Mouse (Mus musculus) c-Kit-positive CD71-negative TER-119-negative erythroid progenitor cells, embryonic 14.5 days (primary cell): ENCODE data around the gene Lrrc7.
"Not testable (repeated sequence)": the region's sequence is repeated elsewhere in the genome, so short reads cannot be mapped to it uniquely, and the experiment has no call there.

Experiments used
- DNase-seq: peaks from one replicate; pipeline ENCODE4 v3.0.0-alpha.2; 2013; ENCODE audit warnings: low read depth

Lrrc7 gene

DNA sequence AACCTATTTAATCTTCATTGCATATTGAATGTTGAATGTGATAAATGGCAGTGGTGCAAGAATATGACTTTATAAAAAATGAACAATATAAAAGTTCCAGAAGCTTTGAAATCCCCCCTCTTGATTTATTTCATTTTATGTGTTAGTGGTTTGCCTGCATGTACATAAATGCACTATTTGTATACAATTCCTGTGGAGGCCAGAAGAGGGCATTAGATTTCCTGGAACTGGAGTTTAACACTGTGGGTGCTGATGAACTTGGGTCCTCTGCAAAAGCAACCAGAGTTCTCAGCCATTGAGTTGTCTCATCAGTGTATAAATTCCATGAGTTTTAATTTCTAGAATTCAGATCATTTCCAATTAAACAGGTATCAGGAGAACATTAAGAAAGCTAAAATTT, 397.0 kb downstream of the Lrrc7 start:
- DNase-seq: no peak

DNA sequence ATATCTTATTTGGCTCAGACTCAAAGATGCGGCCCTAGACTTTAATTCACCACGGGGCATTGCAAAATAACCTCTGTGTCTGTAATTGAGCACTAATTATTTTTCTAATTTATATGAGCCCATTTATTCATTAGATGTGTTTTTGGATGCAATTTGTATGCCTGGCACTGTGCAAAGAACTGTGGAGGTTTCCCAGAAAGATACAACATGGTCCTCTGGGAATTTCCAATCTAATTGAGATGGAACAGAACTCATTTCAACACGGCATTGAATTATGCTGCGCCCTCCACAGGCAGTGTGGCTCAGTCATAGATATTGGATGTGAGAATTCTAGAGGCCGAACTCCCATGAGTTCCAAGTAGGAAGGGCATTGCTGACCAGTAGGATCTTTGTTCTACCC, 397.6 kb downstream of the Lrrc7 start:
- no peak for DNase-seq

DNA sequence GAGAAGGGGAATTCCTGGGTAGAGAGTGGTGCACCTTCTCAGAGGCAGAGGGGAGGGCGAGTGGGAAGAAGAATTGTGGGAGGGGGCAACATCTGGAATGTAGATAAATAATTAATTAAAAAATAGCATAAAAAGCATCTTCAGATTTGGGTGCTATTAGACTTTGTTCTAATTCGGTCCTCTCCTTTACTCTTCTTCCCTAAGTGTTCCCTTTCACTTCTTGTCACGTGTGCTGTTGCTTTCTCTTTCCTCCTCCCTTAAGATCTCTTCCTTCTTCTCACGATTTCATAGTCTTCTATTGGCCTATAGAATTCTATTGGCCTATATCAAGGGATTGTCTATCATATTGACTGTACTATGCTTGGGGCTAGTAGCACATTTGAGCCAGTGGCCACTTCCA, 398.9 kb downstream of the Lrrc7 start:
- no peak for DNase-seq

DNA sequence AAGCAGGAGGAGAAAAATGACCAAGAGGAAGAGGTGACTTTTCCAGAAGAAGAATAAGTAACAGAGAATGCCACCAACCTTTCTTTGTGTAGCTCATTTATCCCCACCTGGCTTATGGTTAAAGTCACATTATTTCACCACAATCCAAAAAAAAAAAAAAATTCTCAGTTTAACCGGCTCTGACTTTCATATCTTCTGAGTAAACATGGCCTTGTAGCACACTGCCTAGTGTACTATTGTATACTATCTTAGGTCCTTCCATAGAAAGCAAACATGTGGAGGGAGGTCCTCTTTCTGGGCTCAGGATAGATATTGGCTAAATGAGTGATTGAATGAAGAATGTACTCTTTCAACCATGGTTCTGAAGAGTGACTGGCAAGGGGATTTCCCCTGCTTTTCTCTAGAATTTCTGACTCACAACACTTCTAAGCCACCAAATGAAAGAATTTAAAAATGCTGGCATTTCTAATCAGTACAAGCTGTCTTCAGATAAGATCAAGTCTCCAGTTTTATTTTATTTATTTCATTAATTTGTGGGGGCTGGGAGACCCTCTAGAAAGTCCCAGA, 400.0 kb downstream of the Lrrc7 start:
- no peak for DNase-seq

DNA sequence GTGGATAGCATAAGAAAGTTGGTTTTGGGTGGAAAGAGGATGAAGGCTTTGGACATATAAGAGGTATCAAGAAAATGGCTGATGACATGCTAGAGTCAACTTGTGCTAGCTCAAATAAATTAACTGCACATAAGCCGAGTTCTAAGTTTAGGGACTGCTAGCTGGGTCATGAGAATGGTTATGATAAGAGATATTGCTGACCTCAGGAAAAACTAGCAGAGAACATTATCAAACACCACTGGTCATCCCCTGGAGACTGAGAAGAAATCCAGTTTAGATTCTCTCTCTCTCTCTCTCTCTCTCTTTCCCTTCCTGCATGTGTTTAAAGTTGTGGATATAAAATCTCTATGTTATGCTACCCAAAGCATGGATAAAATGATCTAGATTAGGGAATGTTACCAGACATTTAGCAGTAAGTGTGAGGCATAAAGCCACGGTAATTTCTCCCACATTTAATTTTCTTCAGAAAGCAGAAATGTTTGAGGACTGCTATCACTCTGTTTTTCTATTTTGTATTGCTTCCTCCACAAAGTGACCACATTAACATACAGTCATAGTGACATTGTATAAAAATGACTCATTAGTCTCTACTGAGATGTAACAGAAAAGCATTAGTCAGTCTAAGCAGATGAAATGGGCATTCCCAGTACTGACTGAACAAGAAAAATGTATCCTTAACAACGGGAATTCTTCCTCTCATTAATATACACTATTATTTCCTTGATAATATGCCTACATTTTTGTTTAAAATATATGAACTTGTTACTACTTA, 406.3 kb downstream of the Lrrc7 start:
- DNase-seq: no peak

DNA sequence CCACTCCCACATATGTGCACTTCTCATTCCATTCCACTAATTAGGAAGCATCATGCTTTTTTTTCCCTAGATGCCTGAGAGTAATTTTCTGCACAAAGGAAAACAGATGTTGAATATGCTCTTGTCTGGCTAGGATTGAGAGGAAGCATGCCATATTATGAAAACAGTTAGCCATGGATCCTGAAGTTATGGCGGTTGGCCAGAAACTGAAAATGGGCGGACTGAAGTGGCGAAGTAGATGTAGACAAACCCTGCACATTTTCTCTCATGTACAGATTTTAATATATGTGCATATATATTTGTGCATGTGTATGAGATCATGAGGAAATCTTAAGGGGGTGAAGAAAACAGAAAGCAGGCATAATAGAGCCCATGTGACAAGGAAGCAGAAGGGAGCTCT, 407.9 kb downstream of the Lrrc7 start:
- no peak for DNase-seq

DNA sequence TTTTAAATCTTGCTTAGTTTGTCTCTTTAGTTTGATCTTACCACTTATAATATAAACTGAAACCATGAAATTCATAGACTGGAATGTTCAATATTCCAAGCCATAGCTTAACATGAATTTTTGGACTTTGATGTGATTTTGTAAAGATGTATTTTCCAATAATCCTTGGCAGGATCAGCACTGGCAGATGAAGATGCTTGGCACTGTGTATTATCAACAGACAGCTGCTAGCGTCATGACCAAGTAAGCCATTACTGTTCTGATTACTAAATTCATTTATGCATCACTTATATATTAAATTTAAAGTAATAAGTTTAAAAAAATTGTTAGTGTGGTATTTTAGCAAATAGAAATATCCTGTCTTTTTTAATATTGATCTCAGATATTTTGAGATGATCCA, 413.0 kb downstream of the Lrrc7 start:
- DNase-seq: no peak

DNA sequence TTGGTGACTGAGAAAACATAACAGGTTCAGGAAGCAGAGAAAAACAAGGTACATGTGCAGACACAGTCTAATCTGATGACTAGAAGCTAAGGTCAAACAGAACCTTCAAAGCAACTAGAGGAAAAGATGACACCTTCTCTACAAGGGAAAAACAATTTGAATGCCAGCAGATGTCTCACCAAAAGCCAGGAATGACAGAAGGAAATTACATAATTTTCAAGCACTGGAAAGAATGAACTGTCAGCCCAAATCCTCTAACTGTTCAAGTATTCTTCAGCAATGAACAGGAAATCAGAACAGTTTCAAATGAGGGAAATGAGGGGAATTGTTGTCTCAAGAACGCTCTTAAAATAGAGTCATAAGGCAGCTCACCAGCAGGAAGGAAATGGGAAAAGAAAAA, 421.4 kb downstream of the Lrrc7 start:
- DNase-seq: no peak

DNA sequence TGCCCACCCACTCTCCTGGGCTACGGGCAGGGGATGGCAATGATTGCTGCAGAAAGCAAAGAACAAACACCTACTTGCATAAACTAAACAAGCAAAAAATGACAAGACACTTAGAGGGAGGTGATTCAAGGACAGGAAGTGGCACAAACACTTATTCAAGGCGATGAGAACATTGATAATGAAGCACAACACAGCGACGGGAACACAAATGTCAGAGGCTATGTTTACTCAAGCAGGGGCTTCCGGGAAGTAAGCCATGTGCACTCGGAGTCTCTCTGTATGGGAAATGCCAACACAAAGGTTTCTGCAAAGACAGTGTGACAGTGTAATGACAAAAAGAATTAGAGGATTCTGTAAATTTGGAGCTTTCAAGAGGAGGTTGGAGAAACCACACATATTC, 424.2 kb downstream of the Lrrc7 start:
- no peak for DNase-seq

DNA sequence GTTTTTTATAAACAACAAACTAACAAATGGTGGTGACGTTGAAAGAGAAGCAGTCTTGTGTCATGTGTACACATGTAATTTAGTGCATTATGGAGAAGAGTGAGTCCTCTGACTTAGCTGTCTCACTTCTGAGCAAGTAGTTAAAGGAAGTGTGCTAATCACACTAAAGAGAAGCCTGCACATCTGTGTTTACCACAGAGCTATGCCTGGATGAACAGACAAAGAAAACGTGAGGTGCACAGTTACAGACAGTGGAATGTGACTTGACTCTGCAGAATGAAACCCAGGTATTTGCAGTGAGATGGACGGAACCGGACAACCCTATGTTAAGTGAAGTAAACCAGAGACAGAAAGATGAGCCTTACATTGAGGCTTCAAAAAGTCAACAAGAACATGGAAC, 430.3 kb downstream of the Lrrc7 start:
- no peak for DNase-seq

DNA sequence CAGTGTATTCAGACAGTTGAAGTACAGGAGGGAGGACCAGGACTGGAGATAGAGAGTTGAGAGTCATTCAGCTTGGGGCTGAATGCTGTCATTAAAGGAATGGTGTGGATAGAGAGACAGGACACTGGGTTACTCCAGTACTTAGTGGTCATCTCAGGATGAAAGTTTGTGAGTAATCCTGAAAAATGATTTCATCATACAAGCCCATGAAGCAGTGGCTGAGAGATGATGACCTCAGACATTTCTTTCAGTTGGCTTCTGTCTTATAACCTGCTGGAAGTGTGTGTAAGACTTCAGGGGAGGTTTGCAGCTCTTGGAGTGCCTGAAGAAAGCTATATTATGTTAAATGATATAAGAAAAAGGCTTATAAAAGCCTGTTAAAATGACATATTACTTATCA, 430.8 kb downstream of the Lrrc7 start:
- no peak for DNase-seq

DNA sequence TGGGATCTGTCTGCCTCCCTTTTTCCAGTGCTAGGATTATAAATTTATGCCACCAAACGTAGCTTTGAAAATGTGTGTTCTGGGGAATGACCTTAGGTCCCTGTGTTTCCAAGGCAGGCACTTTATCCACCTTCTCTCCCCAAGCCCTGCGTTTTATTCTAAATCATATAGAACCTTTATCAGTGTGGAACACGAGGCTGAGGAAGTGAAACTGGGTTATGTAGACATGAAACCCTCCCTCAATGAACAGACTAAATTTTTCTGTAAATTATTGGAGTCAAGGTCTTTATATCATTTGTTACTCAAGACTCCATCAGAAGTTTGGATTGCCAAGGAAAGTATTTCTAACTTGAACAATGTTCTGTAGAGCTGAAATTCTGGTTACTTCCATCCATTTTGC, 439.1 kb downstream of the Lrrc7 start:
- no peak for DNase-seq

DNA sequence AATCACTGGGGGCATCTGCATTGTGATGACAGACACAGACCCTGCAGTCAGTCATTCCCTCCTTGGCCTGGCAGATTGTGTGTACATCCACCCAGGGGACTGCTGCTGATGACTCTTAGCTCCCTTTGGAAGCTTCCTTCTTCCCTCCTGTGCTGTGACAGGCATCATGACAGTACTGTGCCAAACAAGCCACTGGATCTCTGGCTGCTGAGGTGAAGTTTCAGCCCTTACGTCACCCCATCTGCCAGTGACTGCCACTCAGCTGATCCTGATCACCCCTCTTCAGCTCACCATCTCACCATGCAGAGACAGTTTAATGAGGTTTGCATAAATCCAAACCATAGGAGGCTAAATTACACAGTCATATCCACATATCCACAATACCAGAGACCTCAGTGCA, 456.8 kb downstream of the Lrrc7 start:
- no peak for DNase-seq

DNA sequence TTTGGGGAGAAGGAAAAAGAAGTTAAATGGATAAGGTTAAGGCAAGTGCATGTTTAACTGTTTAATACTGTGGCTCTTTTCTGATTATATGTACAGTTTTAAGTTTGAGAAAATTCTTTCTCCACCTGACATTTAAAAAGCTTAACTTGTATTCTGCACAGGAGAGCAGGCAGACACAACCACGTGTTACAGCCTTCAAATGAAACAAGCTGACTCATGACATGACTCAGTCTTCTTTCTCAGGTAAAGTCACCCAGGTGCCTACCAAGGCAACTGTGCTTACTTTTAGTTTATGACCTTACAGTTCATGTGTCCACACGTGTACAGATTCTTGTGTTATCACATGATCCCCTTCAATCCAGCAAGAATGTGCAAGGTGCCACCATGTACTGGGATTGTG, 458.6 kb downstream of the Lrrc7 start:
- DNase-seq: no peak

DNA sequence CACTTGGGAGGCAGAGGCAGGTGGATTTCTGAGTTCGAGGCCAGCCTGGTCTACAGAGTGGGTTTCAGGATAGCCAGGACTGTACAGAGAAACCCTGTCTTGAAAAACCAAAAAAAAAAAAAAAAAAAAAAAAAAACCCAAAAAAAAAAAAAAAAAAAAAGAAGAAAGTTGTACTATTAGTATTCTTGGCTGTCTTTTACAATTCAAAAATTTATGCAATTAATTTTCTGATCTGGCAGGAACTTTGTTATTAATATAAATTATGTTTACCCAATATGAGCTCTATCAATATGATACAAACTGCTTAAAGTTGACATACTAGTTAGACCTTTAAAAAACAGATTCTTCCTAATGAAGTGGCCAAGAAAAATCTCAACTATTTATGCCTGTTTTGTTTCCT, 459.5 kb downstream of the Lrrc7 start:
- not testable (repeated sequence) for DNase-seq

DNA sequence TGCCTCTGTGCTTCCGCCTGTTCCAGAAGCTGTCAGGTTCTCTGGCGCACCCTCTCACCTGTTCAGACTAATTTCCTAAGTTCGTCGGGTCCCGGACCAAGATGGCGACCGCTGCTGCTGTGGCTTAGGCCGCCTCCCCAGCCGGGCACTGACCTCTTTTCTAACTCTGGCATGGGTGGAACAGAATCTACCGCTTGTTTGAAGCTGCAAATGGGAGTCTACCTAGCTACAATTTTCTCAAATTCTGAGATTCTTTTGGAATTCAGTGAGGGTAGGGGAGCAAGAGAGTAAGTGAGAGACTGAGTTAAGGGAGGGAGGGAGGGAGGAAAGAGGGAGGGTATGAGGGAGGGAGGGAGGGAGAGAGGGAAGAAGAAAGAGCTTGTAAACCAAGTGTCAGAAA, 460.0 kb downstream of the Lrrc7 start:
- DNase-seq: not testable (repeated sequence)

DNA sequence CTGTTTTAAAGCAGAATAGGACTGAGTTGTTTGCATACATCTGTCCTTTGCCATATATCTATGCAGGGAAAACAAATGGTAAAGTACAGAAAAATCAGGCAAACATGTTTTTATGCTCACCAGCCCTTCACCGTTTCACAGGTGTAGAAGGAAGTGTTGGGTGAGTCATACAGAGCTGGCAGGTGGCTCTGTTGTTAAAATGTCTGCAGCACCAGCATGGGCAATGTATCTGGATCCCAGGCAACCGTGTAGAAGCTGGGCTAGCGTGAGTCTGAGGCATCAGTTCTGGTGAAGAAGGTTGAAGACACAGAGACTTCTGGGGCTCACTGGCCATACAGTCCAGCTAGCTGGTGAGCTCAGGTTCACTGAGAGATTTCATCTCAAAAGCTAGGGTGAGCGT, 468.1 kb downstream of the Lrrc7 start:
- no peak for DNase-seq

DNA sequence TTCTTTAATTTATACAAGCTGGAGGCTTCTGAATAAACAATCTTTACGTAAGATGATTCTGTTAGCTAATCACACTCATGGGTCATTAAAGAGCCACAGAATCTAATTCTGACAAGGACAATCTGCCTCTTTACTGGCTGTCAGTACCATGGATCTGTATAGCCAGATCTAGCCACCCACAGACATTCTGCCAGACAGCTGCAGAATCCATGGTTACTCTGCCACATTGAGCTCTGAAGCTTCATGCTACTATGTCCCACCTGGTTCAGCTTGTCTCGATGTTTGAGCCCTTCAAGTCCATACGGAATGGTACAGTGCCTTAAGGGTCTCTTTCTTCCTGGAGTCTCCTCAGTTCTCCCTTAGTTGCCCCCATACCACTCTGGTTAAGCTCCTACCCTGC, 470.4 kb downstream of the Lrrc7 start:
- no peak for DNase-seq

DNA sequence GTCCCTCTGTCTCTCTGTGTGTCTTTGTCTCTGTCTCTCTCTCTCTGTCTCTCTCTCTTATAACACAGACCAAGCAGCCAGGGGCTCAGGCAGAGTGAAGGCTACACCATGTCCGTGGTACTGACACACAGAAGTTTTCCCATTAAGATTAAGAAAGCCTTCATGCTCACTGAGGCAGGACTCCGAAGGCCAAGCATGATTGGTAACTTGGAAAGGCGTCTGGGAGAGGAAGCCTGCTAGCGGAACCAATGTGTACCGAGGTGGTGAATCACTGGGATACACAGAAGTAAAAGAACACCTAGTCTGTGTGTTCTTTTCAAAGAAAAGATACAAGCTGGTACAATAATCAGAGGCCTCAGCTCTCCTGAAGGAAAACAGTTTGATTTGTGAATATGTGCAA, 484.2 kb downstream of the Lrrc7 start:
- no peak for DNase-seq

DNA sequence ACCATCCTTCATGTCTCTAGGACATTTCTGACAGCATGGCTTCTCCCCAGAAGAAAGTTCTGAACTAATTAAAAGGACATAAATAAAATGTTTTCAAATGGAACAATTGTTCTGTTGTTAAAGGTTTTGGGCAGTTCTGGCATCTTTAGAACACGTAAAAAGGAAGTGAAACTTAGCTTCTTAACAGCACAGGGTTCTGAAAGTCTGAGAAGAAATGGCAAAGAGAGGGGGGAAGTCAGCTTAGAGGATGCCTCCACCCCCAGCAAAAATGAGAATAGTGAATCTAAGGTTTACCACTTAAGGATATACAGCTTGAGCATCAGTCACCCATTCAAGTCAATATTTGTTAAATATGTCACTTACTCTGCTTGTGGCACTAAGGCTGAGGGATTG, 484.6 kb downstream of the Lrrc7 start:
- DNase-seq: no peak

DNA sequence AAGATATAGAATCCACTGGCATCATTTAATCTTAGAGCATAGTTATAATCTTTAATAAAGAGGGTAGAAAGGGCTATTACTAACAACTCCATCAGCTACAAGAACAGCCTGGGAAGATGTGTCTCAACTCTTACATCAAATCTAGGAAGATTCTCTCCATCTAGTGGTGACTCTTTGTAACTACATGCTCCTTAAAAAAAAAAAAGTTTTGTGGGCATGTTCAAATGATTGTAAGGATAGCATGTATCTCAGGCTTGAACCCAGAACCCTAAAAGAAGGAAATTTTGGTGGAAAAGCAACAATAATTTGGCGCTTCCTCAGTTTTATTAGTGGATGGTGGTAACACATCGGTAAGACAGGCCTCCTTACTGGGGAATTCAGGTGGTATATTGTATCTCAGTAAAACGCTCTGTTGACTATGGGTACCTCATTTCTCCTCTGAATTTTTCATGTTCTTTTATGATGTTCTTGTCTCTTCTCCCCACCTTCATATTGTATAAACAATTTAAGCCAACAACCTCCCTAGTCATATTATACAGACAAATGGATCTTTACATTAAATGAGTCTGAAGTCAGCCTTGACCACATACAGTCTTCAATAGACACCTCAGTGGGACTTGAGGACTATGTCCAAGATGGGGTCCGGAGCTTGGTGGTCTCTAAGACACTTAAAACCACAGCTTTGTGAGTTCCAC, 485.2 kb downstream of the Lrrc7 start:
- peak; percentile 25 for DNase-seq

DNA sequence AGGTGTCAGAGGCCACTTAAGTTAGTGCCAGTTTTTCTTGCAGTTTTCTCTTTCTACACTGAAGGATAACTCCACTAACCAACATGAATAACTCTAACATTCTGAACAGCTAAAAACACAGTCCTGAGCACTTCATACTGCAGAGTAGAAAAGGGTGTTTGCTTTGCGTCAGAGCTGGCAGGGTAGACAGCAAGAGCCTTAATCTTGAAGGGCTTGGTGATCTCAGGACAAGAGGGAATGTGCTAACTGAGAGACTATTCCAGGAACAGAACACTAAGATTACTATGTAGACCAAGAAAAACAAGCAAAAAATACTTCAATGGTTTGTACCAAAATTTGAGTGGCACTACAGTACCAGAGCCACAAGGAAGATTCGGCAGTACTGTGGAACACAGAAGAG, 487.0 kb downstream of the Lrrc7 start:
- no peak for DNase-seq

DNA sequence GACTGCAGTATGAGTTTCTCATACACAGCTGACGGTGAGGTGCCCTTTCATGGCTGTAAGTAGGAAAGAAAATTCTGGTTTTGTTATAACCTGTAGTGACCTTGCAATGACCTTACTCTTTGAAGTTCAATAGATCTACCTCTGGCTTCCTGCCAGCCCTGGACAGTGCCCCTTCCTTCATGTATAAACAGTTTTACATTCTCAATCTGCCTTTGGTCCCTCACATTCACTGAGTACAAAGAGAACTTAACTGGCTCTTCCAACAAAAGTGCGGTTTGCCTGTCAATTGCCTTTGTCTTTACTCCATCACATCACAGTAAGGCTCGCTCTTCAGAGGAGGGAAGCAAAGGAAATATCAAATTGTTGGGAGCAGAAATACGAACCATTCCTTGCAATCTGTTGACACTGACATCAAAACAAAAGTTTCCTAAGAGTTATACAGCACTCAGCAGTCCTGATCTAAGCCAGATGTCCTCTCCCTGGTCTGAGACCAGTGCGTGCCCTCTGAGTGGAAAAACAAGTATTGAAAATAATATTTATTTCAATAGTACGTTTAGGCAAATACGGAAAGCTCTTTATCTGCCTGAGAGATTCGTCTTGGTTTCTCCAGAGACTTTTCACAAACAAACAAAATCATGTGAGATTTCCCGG, 493.3 kb downstream of the Lrrc7 start:
- no peak for DNase-seq
